Mouse (Mus musculus): ENCODE measurements around the gene Znfx1.

Znfx1 gene

DNA sequence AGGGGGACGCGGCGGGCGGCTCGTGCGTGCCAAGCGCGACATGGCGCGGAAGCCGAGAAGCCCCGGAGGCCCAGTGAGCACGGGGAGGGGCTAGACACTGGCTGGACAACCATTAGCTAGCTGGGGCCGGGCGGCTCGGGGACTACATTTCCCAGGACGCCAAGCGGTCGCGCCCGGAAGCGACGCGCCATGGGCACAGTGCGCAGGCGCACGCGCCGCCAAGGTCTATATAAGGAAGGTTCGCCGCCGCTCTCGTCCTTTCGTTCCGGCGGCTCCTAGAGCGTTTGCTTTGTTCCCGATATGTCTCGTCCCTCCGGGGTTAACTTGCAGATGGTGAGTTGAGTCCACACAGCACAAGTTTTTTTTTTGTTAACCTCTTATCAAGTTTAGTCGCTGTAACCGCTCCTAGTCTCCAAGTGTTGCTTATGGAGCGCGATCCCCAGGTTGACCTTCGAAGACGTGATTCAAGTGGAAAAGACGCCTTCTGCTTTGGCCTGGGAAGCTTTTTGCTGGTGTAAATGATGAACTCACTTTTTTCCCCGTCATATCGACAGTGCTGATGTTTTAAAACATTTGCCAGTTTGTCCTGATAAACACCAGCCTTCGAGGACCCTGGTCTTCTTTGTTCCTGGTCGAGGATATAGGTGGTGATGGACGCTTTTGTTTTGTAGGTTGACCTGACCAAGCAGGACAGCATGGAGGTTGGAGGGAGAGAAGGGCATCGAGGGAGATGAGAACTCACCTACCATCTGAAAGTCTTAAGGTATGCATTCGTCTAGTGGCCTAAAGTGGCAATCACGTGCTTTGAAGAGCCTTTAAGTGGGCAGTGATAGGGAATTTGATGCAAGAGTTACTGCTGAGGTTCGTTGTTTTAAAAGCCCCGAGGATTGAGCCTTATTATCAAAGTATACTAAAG is at the start of gene Znfx1:
TSS of gene Znfx1 (minus strand) at position 51 of the 916 bp plus-strand sequence.
- no peak for DNase-seq (ENCODE audit: extremely low read depth, low read depth, low spot score)

DNA sequence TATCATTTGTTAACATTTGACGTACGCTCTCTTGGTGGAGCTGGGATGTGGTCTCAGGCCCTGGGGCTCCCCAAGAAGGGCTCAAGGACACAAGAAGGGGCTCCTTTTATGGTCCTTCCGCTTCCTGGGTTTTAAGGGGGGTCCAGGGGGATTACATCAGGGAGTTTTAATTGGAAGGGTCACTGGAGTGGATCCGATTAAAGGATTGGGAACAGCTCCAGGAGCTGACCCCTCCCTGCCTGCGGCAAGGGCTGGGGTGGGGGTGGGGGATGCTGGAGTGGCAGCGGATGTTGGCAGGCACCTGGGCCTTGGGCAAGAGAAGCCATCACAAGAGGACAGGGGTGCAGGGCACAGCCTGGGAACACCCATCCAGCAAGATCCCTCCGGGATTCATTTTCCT is 49.4 kb upstream of the Znfx1 start:
- DNase-seq (ENCODE audit: extremely low read depth, low read depth, low spot score) = no peak

DNA sequence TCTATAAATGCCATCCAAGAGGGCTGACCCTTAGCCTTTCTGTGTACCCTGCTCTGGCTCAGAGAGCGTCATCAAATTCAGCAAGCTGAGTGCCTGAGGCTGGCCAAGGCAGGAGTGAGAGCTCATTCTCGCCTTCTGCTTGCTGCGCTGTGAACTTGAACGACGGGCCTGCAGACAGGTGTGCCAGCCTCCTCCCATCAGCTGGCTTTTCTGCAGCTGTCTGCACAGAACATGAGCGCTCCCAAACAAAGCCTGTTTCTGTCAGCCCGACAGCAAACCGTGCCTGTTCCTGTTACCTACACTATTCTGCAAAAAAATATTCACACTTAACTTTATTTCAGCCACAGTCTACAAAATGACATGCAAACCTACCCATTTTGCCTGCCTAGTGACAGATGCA is 46.7 kb upstream of the Znfx1 start:
- DNase-seq (ENCODE audit: extremely low read depth, low read depth, low spot score) = no peak

DNA sequence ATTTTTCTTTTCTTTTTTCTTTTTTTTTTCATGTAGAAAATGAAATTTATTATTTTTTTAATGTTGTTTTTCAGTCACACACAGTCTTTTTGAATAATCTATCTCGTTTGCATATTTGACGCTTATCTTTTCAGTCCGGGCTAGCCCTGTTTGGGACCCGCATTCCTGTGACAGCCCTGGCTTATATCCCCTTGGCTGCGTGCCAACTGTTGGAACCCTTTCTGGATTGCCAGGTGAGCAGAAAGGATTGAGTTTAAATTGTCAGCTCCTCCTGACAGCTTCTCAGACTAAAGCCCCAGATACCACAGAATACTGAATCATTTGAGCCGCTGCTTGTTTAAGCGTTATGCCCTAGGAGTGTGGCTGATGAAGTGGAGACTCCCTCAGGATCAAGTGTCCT is 40.7 kb upstream of the Znfx1 start:
- no peak for DNase-seq (ENCODE audit: extremely low read depth, low read depth, low spot score)

DNA sequence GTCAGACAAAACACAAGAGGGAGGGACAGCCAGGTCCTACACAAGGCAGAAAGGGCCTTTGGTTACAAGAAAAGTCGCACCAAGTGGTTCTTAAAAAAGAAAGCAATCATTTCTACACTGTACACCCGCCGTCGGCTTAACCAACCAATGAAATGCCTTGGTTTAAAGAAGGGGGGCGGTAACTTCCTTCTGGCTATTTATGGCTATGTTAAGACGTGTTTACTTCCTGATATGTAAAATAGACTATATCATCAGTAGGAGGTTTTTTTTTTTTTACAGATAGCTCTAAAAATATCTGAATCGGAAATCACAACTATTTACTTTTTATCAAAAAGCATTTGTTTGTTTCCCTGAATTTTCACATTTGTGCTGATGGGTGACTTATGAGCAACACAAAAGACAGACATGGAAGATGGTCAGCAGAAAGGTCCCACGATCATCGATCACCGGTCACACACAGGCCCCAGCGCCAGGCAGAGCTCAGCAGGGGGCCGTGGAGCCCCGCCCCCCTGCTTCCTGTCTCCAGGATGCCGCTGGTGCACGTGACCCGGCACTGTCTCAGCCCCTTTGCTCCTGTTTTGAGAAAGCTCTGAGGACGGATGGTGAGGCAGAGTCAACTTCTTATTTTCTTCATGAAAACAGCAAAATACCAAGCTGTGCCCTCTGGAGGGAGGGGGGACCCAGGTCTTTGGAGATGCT is 39.1 kb upstream of the Znfx1 start:
- DNase-seq (ENCODE audit: extremely low read depth, low read depth, low spot score) = no peak

DNA sequence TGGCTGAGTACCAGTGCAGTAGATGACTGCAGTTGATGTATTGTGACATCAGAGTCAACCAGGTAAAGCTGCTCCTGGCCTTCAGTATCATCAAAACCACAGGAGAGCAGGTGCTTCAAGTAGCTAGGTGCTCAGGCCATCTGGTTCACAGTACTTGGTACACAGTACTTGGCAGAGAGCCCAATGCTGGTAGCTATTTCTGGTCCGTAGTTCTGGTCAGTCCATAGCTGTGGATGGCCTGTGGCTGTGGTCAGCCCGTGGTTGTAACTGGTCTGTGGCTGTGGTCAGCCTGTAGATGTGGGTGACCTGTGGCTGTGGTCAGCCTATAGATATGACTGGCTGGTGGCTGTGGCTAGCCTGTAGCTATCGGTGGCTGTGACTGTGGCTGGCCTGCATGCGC is 31.9 kb upstream of the Znfx1 start:
- no peak for DNase-seq (ENCODE audit: extremely low read depth, low read depth, low spot score)

DNA sequence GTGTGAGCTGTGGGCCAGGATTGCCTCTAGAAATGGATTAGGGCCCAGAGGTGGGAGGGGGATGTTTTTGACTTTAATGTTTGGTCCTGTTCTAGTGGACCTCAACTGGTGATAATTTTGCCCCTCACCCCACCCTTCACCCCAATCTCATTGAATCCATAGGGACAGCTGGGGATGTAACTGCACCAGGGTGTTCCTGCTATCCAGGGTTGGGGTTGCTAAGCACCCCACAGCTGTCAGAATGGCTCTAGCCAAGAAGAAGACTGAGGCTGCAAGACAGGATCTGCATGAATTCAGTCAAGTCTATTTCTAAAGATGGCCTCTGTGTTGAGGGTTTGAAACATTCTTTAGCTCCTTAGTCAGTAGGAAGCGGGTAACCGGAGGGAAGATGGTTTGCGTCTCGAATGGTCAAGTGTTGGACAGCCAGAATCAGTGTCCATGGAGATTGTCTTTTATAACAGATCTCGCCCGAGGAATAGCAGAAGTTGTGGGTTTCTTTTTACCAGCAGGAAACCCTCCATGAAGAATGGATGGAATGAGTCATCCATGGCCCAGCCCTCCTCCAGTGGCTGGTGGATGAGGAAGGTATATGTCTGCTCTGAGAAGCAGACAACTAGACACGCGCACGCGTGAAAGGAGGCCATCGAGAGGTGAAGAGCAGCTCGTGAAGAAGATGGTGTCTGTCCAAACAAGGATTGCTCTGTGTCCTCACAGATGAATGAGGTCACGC is 30.5 kb upstream of the Znfx1 start:
- DNase-seq (ENCODE audit: extremely low read depth, low read depth, low spot score) = no peak

DNA sequence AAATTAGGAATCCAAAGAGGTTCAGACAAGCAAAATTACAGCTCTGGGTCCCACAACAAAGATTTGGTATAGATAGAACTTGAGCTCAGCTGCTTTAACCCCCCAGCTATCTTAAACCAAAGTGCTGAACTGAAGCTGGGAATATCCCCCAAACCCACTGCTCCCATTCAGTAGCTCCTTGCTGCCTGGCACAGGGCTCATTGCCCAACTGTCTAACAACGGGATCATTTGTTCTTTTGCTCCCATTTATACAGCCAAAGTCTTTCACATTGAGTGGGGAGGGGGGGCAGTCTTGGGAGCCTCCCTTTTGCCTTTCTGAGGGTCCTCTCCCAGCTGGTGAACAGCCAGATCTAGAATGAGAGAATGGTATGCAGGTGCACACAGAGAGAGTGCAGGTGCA is 27.5 kb upstream of the Znfx1 start:
- DNase-seq (ENCODE audit: extremely low read depth, low read depth, low spot score) = no peak

DNA sequence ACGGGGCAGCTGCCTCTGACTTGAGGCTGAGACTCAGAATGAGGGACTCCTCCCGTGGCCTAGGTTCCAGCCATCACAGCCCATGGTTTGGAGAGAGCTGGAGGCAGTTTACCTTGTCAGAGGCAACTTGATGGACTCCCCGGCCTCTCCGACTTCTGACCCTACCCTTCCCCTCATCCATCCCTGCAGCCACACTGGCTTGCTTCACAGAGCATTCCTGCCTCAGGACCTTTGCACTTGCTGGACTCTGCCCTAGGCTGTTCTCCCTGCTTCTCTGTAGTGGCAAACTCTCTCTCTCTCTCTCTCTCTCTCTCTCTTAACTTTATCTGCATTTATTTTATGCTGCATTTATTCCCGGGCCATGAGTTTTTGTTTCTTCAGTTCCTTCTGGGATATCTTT is 24.0 kb upstream of the Znfx1 start:
- DNase-seq (ENCODE audit: extremely low read depth, low read depth, low spot score) = no peak

DNA sequence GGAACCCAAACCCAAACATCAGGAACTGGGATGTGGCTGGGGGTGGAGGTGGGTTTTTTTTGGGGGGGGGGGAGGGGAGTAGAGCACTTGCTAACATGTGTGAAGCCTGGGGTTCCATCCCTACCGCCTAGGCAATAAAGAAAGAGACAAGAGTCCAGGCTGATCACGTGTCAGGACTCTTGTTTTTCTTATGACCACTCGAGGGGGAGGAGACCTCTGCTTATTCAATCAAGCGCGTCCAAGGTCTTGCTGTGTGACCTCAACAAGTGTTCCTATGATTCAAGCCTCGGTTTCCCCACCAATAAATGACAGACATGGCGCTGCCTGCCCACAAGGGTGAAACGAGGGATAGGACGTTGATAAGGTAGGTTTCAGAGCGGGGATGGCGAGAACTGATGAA is 23.3 kb upstream of the Znfx1 start:
- no peak for DNase-seq (ENCODE audit: extremely low read depth, low read depth, low spot score)

DNA sequence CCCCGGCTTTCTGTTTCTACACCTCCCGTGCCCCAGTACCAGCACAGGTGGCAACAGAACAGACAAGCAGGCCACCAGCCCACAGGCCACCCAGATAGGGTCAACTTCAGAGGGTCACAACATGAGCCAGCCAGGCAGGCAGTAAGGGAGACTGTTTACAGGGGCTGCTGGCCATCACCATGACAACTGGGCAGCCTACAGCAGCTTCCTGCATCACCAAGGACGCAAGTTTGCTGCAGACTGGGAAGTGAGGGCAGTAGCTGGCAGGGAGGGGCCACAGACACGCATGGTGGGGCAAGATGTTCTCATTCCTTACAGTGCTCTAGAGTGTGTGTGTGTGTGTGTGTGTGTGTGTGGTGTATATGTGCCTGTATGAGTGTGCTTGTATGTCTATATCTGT is 18.8 kb upstream of the Znfx1 start:
- DNase-seq (ENCODE audit: extremely low read depth, low read depth, low spot score) = no peak

DNA sequence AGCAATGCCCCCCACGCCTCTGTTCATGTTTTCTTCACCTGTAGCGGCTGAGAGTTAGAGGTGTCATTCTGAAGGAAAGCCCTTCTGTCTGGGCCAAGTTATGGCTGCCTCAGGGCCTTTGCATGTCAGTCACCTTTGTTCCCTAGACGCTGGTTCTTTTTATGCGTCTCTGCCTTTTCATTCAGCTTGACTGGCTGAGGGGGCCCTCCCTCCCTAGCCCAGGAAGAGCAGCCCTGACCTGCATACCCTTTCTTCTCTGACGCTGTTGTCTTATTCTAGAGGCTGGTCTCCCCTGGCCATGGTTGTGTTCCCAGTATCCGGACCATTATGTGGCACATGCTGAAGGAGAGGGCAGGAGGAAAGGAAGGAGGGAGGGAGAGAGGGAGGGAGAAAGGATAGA is 18.3 kb upstream of the Znfx1 start:
- DNase-seq (ENCODE audit: extremely low read depth, low read depth, low spot score) = no peak

DNA sequence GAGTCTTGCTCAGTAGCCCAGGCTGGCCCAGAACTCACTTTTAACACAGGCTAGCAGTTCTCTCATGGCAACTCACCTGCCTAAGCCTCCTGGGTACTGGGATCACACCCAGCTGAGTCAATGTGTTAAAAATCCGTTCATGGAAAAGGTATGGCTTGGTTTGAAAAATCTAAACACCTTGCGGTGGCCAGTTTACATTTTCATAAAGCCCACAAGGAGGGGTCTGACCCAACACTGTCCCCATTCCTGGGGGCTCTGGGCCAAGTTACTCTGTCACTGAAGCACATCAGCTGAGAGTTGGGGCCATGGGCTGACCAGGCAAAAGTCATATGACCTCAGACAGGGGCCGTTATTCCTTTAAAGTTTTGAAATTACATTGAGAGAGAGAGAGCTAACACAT is 17.6 kb upstream of the Znfx1 start:
- no peak for DNase-seq (ENCODE audit: extremely low read depth, low read depth, low spot score)

DNA sequence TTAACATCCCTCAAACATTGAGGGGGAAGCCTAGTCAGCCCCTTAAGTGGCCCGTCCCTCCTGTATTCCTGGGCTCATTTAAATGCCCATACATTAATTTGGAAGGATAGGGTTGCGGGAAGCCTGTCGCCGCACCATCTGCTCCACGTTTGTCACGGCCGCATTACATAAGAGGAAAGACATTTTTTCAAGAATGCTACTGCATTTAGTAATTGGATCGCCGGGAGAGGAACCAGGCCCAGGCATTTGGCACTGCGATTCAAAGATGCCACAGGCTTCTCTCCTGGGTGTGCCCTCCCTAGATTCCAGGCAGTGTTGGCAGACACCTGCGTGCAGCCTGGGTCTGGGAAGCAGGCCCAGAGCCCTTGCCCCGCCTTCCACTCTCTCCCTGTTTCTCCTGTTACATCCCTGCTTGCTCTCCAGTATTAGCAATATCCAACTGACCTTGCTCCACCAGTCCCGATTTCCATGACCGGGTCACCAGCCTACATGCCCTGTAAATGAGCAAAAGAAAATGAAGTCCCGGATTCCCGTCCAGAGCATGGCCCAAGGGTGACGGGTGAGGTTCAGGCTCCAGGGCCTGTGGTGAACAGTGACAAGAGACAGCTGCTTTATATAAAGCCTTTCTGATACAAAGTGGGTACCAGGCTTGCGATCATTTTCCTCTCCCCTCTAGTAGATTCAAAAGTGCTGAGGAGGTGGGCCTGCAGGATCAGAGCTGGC is 16.9 kb upstream of the Znfx1 start:
- DNase-seq (ENCODE audit: extremely low read depth, low read depth, low spot score) = no peak

DNA sequence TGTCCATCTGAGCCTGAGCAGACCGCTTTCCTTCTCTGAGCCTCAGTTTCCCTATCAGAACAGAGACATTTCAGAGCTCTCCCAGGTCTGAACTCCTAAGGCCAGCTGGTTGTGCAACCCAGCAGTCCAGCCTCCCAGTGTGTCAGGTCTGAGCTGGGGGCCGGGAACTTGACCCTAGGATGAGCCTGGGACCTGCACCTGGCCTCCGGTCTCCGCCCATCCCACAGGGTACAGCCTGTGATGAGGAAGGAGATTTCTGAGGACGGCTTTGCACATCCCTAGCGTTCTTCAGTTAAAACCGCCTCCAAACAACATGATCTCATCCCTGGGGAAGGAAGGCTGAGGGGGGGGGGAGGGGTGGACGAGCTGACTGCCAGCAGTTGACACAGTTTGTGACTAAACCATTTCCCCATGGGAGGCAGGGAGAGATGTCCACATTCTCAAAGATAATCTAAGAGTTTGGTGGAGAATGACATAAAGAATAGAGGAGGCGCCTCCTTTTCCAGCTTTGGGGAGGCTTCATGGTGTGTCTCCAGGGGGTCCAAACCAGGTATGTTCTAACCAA is 16.2 kb upstream of the Znfx1 start:
- no peak for DNase-seq (ENCODE audit: extremely low read depth, low read depth, low spot score)

DNA sequence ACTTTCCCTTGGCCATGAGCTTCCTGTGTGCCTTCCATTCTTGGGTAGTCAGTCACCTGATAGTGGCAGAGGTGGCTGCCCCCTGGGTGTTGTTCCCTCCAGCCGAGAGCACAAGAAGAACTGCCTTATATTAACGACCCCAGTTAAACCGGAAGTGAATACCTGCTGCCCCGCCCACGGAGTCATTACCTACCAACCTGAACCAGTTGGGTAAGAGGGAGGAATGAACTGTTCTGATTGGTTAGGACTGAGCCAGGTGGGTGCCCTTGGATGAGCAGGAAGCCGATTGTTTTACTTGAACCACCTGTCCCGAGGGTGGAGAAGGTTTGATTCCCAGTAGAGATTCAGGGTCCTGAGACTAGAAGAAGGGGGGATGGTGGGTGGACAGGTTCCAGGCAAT is 15.7 kb upstream of the Znfx1 start:
- DNase-seq (ENCODE audit: extremely low read depth, low read depth, low spot score) = no peak

DNA sequence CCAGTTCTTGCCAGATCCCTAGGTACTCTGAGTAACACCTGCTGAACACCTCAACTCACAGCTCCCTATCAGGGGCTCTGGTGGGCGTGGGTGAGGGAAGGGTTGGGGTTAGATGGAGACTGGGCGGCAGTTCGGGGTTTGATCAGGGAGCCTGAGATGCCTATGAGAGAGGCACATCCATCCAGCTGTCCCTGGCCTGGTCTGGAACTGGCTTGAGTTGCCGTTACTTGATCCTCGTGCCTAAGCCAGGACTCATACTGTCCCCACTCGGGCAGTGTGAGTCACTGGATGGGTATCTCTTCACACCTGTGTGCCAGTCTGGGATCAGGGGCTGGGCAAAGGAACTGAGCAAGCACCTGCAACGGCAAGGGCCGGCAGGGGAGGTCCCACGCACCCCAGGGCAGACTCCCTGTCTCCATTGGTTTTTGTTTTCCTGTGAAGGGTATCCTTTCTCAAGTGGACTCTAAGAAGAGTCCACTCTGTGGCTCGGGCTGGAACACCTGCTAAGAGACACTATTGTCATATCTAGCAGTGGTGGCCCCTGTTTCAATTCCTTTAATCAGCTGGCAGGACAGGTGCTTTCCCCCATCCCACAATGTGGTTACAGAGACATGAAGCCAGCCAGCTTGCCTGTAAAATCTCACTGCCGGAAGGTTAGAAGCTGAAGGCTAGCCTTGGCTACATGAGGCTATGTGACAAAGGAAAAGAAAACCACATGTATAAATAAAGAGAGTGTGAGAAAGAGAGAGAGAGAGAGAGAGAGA is 14.6 kb upstream of the Znfx1 start:
- DNase-seq (ENCODE audit: extremely low read depth, low read depth, low spot score) = no peak

DNA sequence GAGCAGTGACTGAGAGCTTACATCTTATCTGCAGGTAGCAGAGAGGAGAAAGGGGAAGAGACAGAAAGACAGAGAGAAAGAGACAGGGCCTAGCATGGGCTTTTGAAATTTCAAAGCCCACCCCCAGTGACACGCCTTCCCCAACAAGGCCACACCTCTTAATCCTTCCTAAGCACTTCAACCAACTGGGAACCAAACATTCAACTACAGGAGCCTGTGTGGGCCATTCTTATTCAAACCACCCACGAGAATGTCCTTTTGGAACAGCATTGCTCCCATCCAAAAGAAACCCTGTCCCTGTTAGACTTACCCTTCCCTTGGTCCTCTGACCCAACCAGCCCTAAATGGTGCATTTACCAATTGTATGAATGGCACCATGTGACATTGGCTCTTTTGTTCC is 13.9 kb upstream of the Znfx1 start:
- DNase-seq (ENCODE audit: extremely low read depth, low read depth, low spot score) = no peak

DNA sequence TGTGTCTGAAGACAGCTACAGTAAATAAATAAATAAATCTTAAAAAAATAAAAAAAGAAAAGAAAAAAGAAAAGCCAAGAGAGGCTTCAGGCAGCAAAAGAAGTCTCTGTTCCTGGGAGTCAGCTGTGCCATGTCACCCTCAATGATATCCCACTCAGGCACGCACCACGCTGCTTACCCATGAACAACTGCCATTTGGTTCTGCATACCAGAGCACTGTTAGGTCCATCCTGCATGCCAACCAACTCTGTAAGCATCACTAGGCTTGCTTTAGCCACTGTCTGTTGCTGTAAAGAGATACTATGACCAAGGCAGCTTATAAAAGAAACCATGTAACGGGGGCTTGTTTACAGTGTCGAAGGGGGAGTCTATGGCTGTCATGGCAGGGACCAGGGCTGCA is 13.5 kb upstream of the Znfx1 start:
- DNase-seq (ENCODE audit: extremely low read depth, low read depth, low spot score) = no peak

DNA sequence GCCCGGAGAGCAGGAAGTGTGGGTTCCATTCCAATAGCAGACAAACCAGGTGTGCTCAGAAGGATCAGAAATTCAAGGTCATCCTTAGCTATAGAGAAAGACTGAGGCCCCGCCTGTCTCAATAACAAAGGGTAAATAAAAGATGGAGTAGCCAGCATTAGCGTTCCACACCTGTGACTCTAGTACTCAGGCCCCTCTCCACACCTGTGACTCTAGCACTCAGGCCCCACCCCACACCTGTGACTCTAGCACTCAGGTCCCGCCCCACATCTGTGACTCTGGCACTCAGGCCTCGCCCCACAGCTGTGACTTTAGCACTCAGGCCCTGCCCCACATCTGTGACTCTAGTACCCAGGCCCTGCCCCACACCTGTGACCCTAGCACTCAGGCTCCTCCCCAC is 11.8 kb upstream of the Znfx1 start:
- no peak for DNase-seq (ENCODE audit: extremely low read depth, low read depth, low spot score)

Data from fat pad, adult 2 months (tissue).